Mouse (Mus musculus) stomach, postnatal 0 days (tissue): ENCODE data around the gene Gapvd1.

Experiments used
- CTCF ChIP-seq: IDR thresholded peaks from 2 replicates; pipeline ENCODE4 v1.5.1; 2016; ENCODE audit warnings: antibody characterized with exemption, low read depth, mild to moderate bottlenecking, moderate library complexity
- EP300 ChIP-seq: optimal IDR thresholded peaks from 2 replicates; pipeline ENCODE3; 2016; ENCODE audit warnings: antibody characterized with exemption

DNA sequence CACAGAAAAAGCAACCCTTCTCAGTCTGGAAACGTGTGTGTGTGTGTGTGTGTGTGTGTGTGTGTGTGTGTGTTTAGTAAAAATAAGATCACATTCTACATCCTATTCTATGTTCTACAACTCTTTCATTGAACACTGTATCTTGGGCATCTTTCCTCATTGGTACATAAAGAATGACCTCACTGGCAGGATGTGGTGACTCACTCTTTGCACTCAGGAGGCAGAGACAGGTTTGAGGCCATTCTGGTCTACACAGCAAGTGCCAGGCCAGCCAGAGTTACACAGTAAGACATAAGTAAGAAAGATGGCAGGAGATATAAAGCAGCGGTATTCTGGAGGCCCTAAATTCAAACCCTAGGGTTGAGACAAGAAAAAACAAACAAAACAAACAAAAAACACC is 7.8 kb upstream of the Gapvd1 start:
- TF ChIP-seq CTCF (no peak), EP300 (no peak)
